Mouse (Mus musculus): Measurements from ENCODE around the gene Btbd35f7.
"Not testable (repeated sequence)": the region's sequence is repeated elsewhere in the genome, so short reads cannot be mapped to it uniquely, and the experiment has no call there.

The Btbd35f7 gene

GRCm38 (mm10) chrX:5668767-5669166 is at the start of gene Btbd35f7:
TSS of gene Btbd35f7 (plus strand) at chrX:5669067.
- not testable (repeated sequence) for DNase-seq (ENCODE audit: low spot score)

All from layer of hippocampus, adult 9-10 months (tissue).